Mouse (Mus musculus) liver, embryonic 14.5 days (tissue): ENCODE results near the gene Pop5.

Experiments
- CTCF ChIP-seq: IDR thresholded peaks from 2 replicates; pipeline ENCODE4 v1.5.1; 2016; ENCODE audit warnings: antibody characterized with exemption, low read depth, control low read depth
- EP300 ChIP-seq: IDR thresholded peaks from 2 replicates; pipeline ENCODE4 v1.6.1; 2016; ENCODE audit warnings: antibody characterized with exemption, low read depth

GRCm38 (mm10) chr5:115240191-115240590 lies 4.6 kb downstream of the Pop5 start:
- TF ChIP-seq CTCF (no peak), EP300 (no peak)
